Comparison of ENCODE assay signal across 14 mouse cellular contexts in genomic region chr7:129399071-129399470, GRCm38 (mm10).
A peak's percentile ranks its signal among the peaks of the same experiment; 100 is the strongest.
DNase-seq lines count a peak whose midpoint lies in the region; ATAC-seq lines count a peak whose summit lies in the region.
"Had no signal": no experiment of that assay in that cellular context is flagged by ENCODE, and none has a peak within 500 bp of the region (broad histone marks: within the 10 kb centered on the region; RNA-seq: fewer than 3 reads in every experiment).

No protein-coding gene starts in this region.

- DNase-seq in frontal cortex, postnatal 36 days (ENCODE audit: low spot score in 2 of 2): peak; percentile 15 to 31
- DNase-seq in frontal cortex, postnatal 10 days (ENCODE audit: low spot score in 2 of 2): no peak
- peak; percentile 32 for DNase-seq in right cerebral cortex, adult 18-20 months
- DNase-seq in right cerebral cortex, postnatal 4 days: no peak
- peak; percentile 84 to 87 for DNase-seq in cerebellum, postnatal 10 days
- DNase-seq in layer of hippocampus, adult 11-12 months (ENCODE audit: low spot score): no peak
- no peak for DNase-seq in urinary bladder, postnatal 36 days (ENCODE audit: low spot score in 2 of 2)
- DNase-seq: adrenal gland, adult 2 months; heart, postnatal 4 days; kidney, adult 18-20 months; kidney, postnatal 14 days; lung, adult 2 months had no signal

- ATAC-seq in granulocyte monocyte progenitor cell, adult 5-6 weeks (replicated peaks; ENCODE audit: poor library complexity, severe bottlenecking): no peak
- ATAC-seq: forebrain, embryonic 13.5 days had no signal

Comparison
In these comparisons a context has a peak if more than half of its experiments do, and no peak if none do; other contexts are left out.
1. DNase-seq: peak in frontal cortex, postnatal 36 days (2 of 2), right cerebral cortex, adult 18-20 months (single experiment) and cerebellum, postnatal 10 days (2 of 2); none in frontal cortex, postnatal 10 days (0 of 2), right cerebral cortex, postnatal 4 days (single experiment), layer of hippocampus, adult 11-12 months (single experiment) and urinary bladder, postnatal 36 days (0 of 2).